Mouse (Mus musculus): ENCODE results near the gene Sult2b1. TPM values are rescaled to one million over a fixed set of nuclear protein-coding genes. Genes with fewer than 3 reads are reported as not detected.

The Sult2b1 gene
- total and polyA plus RNA-seq, 2 experiments = not detected

DNA sequence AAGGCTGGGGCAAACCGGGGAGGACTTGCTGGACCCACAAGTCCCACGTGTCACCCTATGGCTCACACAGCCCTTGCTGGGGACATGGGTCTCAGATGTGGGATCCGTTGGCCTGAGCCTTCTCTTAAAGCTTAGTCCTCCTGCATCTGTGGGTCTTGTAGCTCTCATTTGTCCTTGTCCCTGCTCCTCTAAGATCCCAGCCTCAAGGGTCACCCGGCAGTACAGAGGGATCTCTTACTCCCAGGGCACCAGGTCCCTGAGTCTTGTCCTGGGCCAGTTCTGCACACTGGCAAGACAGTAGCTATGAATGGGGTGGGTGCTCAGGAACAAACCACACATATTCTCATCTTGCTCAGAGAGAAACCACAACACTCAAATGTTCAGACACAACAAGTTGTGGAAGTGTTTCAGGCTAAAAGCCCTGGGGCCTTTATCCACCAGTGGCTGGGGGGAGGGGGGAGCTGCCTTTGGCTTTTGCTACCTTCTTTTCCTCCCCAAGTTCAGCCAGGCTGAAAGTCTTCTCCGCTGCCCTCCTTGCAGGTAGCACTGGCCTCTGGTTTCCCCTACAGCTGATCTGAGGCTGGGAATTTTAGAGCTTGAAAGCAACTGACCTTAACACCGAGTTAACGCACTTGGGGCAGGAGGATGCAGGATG is 100.9 kb downstream of the Sult2b1 start, which contains the start of gene Ntn5:
Gene Ntn5 (plus strand): TSS at position 627 of the 655 bp plus-strand sequence.
- Histone ChIP-seq H3K36me3 (ENCODE audit: control insufficient read depth, insufficient read depth, low read length) (no peaks in the 10 kb centered on the region), H3K27ac (replicated peaks; ENCODE audit: insufficient read depth, low read depth, low read length) (no peak within 1 kb of the TSS), H3K9ac (ENCODE audit: low read depth, low read length) (no peak within 1 kb of the TSS), H3K79me2 (ENCODE audit: control insufficient read depth, insufficient read depth, low read length) (no peaks in the 10 kb centered on the region), H3K4me3 (ENCODE audit: insufficient read depth, low read depth, low read length) (no peak within 1 kb of the TSS), H3K27me3 (ENCODE audit: control insufficient read depth, insufficient read depth, low read length) (no peaks in the 10 kb centered on the region), H3K4me1 (ENCODE audit: control insufficient read depth, insufficient read depth, low read length) (peaks cover 2% of the 10 kb centered on the region; the same call in 1 of the 2 replicates)
- DNase-seq (ENCODE audit: extremely low read depth, low read depth, low spot score) = no peak
- TF ChIP-seq POLR2A (IDR thresholded peaks at IDR 0.05; ENCODE audit: extremely low read depth, insufficient read depth, low read length) = no peak
- no peak for TF ChIP-seq CTCF (IDR thresholded peaks at IDR 0.05; ENCODE audit: low read depth, low read length)
- WGBS = 79% methylated on average over 7 of the region's 7 CpGs

DNA sequence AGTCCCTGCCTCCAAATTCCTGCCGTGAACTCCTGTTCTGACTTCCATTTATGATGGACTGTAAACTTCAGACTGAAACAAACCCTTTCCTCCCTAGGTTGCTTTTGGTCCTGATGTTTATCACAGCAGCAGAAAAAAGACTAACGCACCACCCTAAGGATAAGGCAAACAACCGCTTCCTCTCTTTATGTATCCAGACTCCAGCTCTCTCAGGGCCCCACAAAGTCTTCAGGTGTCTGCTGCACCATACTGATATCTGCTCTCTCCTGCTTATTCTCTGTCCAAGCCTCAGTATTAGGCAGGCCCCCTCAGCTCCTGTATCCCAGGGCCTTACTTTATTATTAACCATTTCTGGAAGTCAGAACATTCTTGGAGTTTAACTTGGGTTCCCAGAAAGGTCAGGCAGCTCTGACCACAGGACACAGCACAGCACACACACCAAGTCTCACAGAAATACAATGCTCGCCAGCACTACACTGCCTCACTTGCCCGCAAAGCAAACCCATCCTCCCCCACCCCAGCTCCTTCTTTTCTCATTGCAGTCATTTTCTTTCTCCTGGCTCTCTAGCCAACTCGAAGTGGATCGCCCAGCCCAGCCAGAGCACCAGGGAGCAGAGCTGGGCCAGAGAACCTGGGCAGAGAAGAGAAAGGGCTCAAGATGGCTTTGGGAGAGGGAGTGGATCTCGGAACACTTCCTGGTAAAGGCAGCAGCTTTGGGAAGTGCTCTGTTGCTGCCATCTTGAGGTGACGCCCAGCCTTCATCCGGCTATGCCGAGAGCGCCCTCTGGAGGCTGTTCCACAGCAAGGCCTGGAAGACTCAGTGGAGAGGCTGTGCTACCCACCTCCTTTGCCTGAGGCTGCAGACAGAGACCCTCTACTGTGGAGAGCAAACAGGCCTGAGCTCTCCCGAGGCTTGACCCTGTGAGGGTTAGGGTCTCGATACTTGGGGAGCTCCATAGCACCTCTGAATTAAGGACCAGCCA is 102.0 kb downstream of the Sult2b1 start:
- Histone ChIP-seq H3K79me2 (ENCODE audit: control insufficient read depth, insufficient read depth, low read length) (no peaks in the 10 kb centered on the region), H3K4me3 (ENCODE audit: insufficient read depth, low read depth, low read length) (no peak overlapping the region), H3K27me3 (ENCODE audit: control insufficient read depth, insufficient read depth, low read length) (no peaks in the 10 kb centered on the region), H3K36me3 (ENCODE audit: control insufficient read depth, insufficient read depth, low read length) (no peaks in the 10 kb centered on the region), H3K9ac (ENCODE audit: low read depth, low read length) (no peak overlapping the region), H3K27ac (replicated peaks; ENCODE audit: insufficient read depth, low read depth, low read length) (no peak overlapping the region), H3K4me1 (ENCODE audit: control insufficient read depth, insufficient read depth, low read length) (peaks cover 2% of the 10 kb centered on the region; the same call in 1 of the 2 replicates)
- TF ChIP-seq POLR2A (IDR thresholded peaks at IDR 0.05; ENCODE audit: extremely low read depth, insufficient read depth, low read length) (no peak), CTCF (IDR thresholded peaks at IDR 0.05; ENCODE audit: low read depth, low read length) (peak; percentile 99)
- WGBS = 33% methylated on average over 14 of the region's 14 CpGs
- DNase-seq (ENCODE audit: extremely low read depth, low read depth, low spot score) = peak; percentile 62

- no peaks in the 10 kb centered on the region for H3K4me1 ChIP-seq (ENCODE audit: control insufficient read depth, insufficient read depth, low read length)
- H3K27me3 ChIP-seq (ENCODE audit: control insufficient read depth, insufficient read depth, low read length) = no peaks in the 10 kb centered on the region
- no peaks in the 10 kb centered on the region for H3K79me2 ChIP-seq (ENCODE audit: control insufficient read depth, insufficient read depth, low read length)
- no peak overlapping the region for H3K9ac ChIP-seq (ENCODE audit: low read depth, low read length)
- TF ChIP-seq POLR2A (IDR thresholded peaks at IDR 0.05; ENCODE audit: extremely low read depth, insufficient read depth, low read length) (no peak), CTCF (IDR thresholded peaks at IDR 0.05; ENCODE audit: low read depth, low read length) (no peak)
- DNase-seq (ENCODE audit: extremely low read depth, low read depth, low spot score) = no peak
- H3K4me3 ChIP-seq (ENCODE audit: insufficient read depth, low read depth, low read length) = no peak overlapping the region
- H3K27ac ChIP-seq (replicated peaks; ENCODE audit: insufficient read depth, low read depth, low read length) = no peak overlapping the region
- 88% methylated on average over 8 of the region's 8 CpGs for WGBS
- no peaks in the 10 kb centered on the region for H3K36me3 ChIP-seq (ENCODE audit: control insufficient read depth, insufficient read depth, low read length)
Measured at GRCm38 (mm10) chr7:45681046-45681736, 103.3 kb downstream of the Sult2b1 start.

Other genes with a start within 250 kb of the Sult2b1 start
- not detected in 2 replicates for gene Hsd17b14, start 229.8 kb downstream of the Sult2b1 start, total RNA-seq (2014; rRNA removed)
- gene Hsd17b14, start 229.8 kb downstream of the Sult2b1 start, polyA plus RNA-seq (2012; rRNA removed) = not detected in 2 replicates
- gene Bcat2, start 214.5 kb downstream of the Sult2b1 start, total RNA-seq (2014; rRNA removed) = 14.7 and 18.1 TPM in 2 replicates
- gene Bcat2, start 214.5 kb downstream of the Sult2b1 start, polyA plus RNA-seq (2012; rRNA removed) = 41.0 and 54.5 TPM in 2 replicates
- 0.94 and 1.0 TPM in 2 replicates for gene Fgf21, start 169.2 kb downstream of the Sult2b1 start, total RNA-seq (2014; rRNA removed)
- gene Fgf21, start 169.2 kb downstream of the Sult2b1 start, polyA plus RNA-seq (2012; rRNA removed) = 3.7 and 4.3 TPM in 2 replicates
- not detected in 2 replicates for gene Fut1, start 167.4 kb downstream of the Sult2b1 start, total RNA-seq (2014; rRNA removed)
- gene Fut1, start 167.4 kb downstream of the Sult2b1 start, polyA plus RNA-seq (2012; rRNA removed) = 0.15 and 0.21 TPM in 2 replicates
- 0.09 TPM in 1 of 2 replicates, not detected in the other for gene Izumo1, start 162.9 kb downstream of the Sult2b1 start, total RNA-seq (2014; rRNA removed)
- 0.04 and 0.13 TPM in 2 replicates for gene Izumo1, start 162.9 kb downstream of the Sult2b1 start, polyA plus RNA-seq (2012; rRNA removed)
- 2.3 and 4.3 TPM in 2 replicates for gene Rasip1, start 157.2 kb downstream of the Sult2b1 start, total RNA-seq (2014; rRNA removed)
- 3.6 and 5.1 TPM in 2 replicates for gene Rasip1, start 157.2 kb downstream of the Sult2b1 start, polyA plus RNA-seq (2012; rRNA removed)
- 0.07 and 0.09 TPM in 2 replicates for gene Mamstr, start 144.7 kb downstream of the Sult2b1 start, total RNA-seq (2014; rRNA removed)
- 0.10 and 0.19 TPM in 2 replicates for gene Mamstr, start 144.7 kb downstream of the Sult2b1 start, polyA plus RNA-seq (2012; rRNA removed)
- gene Fut2, start 118.3 kb downstream of the Sult2b1 start, total RNA-seq (2014; rRNA removed) = 0.18 TPM in 1 of 2 replicates, not detected in the other
- 0.05 and 0.14 TPM in 2 replicates for gene Fut2, start 118.3 kb downstream of the Sult2b1 start, polyA plus RNA-seq (2012; rRNA removed)
- gene Ntn5, start 100.6 kb downstream of the Sult2b1 start, total RNA-seq (2014; rRNA removed) = not detected in 2 replicates
- gene Ntn5, start 100.6 kb downstream of the Sult2b1 start, polyA plus RNA-seq (2012; rRNA removed) = not detected in 2 replicates
- gene Sec1, start 90.3 kb downstream of the Sult2b1 start, total RNA-seq (2014; rRNA removed) = not detected in 2 replicates
- not detected in 2 replicates for gene Sec1, start 90.3 kb downstream of the Sult2b1 start, polyA plus RNA-seq (2012; rRNA removed)
- gene Car11, start 84.8 kb downstream of the Sult2b1 start, total RNA-seq (2014; rRNA removed) = 0.09 and 0.13 TPM in 2 replicates
- gene Car11, start 84.8 kb downstream of the Sult2b1 start, polyA plus RNA-seq (2012; rRNA removed) = 0.59 and 1.6 TPM in 2 replicates
- 93.0 and 110 TPM in 2 replicates for gene Dbp, start 79.6 kb downstream of the Sult2b1 start, total RNA-seq (2014; rRNA removed)
- gene Dbp, start 79.6 kb downstream of the Sult2b1 start, polyA plus RNA-seq (2012; rRNA removed) = 8.6 and 17.0 TPM in 2 replicates
- 436 and 542 TPM in 2 replicates for gene Rpl18, start 69.2 kb downstream of the Sult2b1 start, total RNA-seq (2014; rRNA removed)
- gene Rpl18, start 69.2 kb downstream of the Sult2b1 start, polyA plus RNA-seq (2012; rRNA removed) = 366 and 534 TPM in 2 replicates
- 13.4 and 15.2 TPM in 2 replicates for gene Sphk2, start 66.7 kb downstream of the Sult2b1 start, total RNA-seq (2014; rRNA removed)
- 62.9 and 80.1 TPM in 2 replicates for gene Sphk2, start 66.7 kb downstream of the Sult2b1 start, polyA plus RNA-seq (2012; rRNA removed)
- 0.18 TPM in 1 of 2 replicates, not detected in the other for gene Fam83e, start 63.5 kb downstream of the Sult2b1 start, total RNA-seq (2014; rRNA removed)
- 0.05 and 0.10 TPM in 2 replicates for gene Fam83e, start 63.5 kb downstream of the Sult2b1 start, polyA plus RNA-seq (2012; rRNA removed)
- gene Spaca4, start 58.9 kb downstream of the Sult2b1 start, total RNA-seq (2014; rRNA removed) = not detected in 2 replicates
- gene Spaca4, start 58.9 kb downstream of the Sult2b1 start, polyA plus RNA-seq (2012; rRNA removed) = not detected in 2 replicates
- gene Lmtk3, start 931 bp downstream of the Sult2b1 start, total RNA-seq (2014; rRNA removed) = not detected in 2 replicates
- gene Lmtk3, start 931 bp downstream of the Sult2b1 start, polyA plus RNA-seq (2012; rRNA removed) = 0.02 TPM in 1 of 2 replicates, not detected in the other
- 18.1 and 20.9 TPM in 2 replicates for gene Cyth2, start 29.9 kb upstream of the Sult2b1 start, total RNA-seq (2014; rRNA removed)
- 14.2 and 14.8 TPM in 2 replicates for gene Cyth2, start 29.9 kb upstream of the Sult2b1 start, polyA plus RNA-seq (2012; rRNA removed)
- gene Kcnj14, start 40.1 kb upstream of the Sult2b1 start, total RNA-seq (2014; rRNA removed) = 0.07 TPM in 1 of 2 replicates, not detected in the other
- gene Kcnj14, start 40.1 kb upstream of the Sult2b1 start, polyA plus RNA-seq (2012; rRNA removed) = 0.11 TPM in 1 of 2 replicates, not detected in the other
- 5.3 and 6.8 TPM in 2 replicates for gene Grwd1, start 46.3 kb upstream of the Sult2b1 start, total RNA-seq (2014; rRNA removed)
- 7.5 and 11.0 TPM in 2 replicates for gene Grwd1, start 46.3 kb upstream of the Sult2b1 start, polyA plus RNA-seq (2012; rRNA removed)
- gene Kdelr1, start 88.1 kb upstream of the Sult2b1 start, total RNA-seq (2014; rRNA removed) = 68.9 and 85.4 TPM in 2 replicates
- 253 and 258 TPM in 2 replicates for gene Kdelr1, start 88.1 kb upstream of the Sult2b1 start, polyA plus RNA-seq (2012; rRNA removed)
- under 0.01 and 0.07 TPM in 2 replicates for gene Grin2d, start 93.7 kb upstream of the Sult2b1 start, total RNA-seq (2014; rRNA removed)
- gene Grin2d, start 93.7 kb upstream of the Sult2b1 start, polyA plus RNA-seq (2012; rRNA removed) = 0.19 and 0.20 TPM in 2 replicates
- not detected in 2 replicates for gene Syngr4, start 112.0 kb upstream of the Sult2b1 start, total RNA-seq (2014; rRNA removed)
- 0.12 TPM in 1 of 2 replicates, not detected in the other for gene Syngr4, start 112.0 kb upstream of the Sult2b1 start, polyA plus RNA-seq (2012; rRNA removed)
- 16.6 and 27.7 TPM in 2 replicates for gene Tmem143, start 112.3 kb upstream of the Sult2b1 start, total RNA-seq (2014; rRNA removed)
- 53.7 and 59.5 TPM in 2 replicates for gene Tmem143, start 112.3 kb upstream of the Sult2b1 start, polyA plus RNA-seq (2012; rRNA removed)
- gene Emp3, start 136.7 kb upstream of the Sult2b1 start, total RNA-seq (2014; rRNA removed) = 2.1 and 3.6 TPM in 2 replicates
- gene Emp3, start 136.7 kb upstream of the Sult2b1 start, polyA plus RNA-seq (2012; rRNA removed) = 8.5 and 13.6 TPM in 2 replicates
- gene Ccdc114, start 139.4 kb upstream of the Sult2b1 start, total RNA-seq (2014; rRNA removed) = 0.18 TPM in 1 of 2 replicates, not detected in the other
- 0.06 and 0.32 TPM in 2 replicates for gene Ccdc114, start 139.4 kb upstream of the Sult2b1 start, polyA plus RNA-seq (2012; rRNA removed)
- gene Abcc6, start 245.6 kb upstream of the Sult2b1 start, total RNA-seq (2014; rRNA removed) = 86.3 and 116 TPM in 2 replicates
- 120 and 192 TPM in 2 replicates for gene Abcc6, start 245.6 kb upstream of the Sult2b1 start, polyA plus RNA-seq (2012; rRNA removed)
- gene Nomo1, start 249.0 kb upstream of the Sult2b1 start, total RNA-seq (2014; rRNA removed) = 15.3 and 21.7 TPM in 2 replicates
- 16.9 and 19.7 TPM in 2 replicates for gene Nomo1, start 249.0 kb upstream of the Sult2b1 start, polyA plus RNA-seq (2012; rRNA removed)

All from liver, adult 2 months (tissue).